Mouse (Mus musculus) stomach, embryonic 15.5 days (tissue): ENCODE data around the gene Rfc3. TPM values are rescaled to one million over a fixed set of nuclear protein-coding genes. Genes with fewer than 3 reads are reported as not detected.
A peak's percentile ranks its signal among the peaks of the same experiment; 100 is the strongest.
"Not testable (repeated sequence)": the region's sequence is repeated elsewhere in the genome, so short reads cannot be mapped to it uniquely, and the experiment has no call there.

Experiments
- ATAC-seq: fragments of 200-750 bp; cut with Nextera tagmentation; 2 replicates; pipeline ENCODE4 v1.8.0; 2017; ENCODE audit warnings: low read depth, moderate number of reproducible peaks, moderate TSS enrichment; ENCODE audit not compliant: insufficient read depth, low FRiP score
- H3K27ac ChIP-seq: fragments of 300-500 bp; sonication (generic); 2 replicates; pipeline ENCODE4 v1.5.1; 2015; ENCODE audit warnings: mild to moderate bottlenecking, inconsistent platforms
- H3K27me3 ChIP-seq: fragments of 300-500 bp; sonication (generic); replicated peaks from 2 replicates; pipeline ENCODE4 v1.6.1; 2015; ENCODE audit warnings: inconsistent platforms
- H3K36me3 ChIP-seq: fragments of 300-500 bp; sonication (generic); 2 replicates; pipeline ENCODE4 v1.6.1; 2015; ENCODE audit warnings: inconsistent platforms
- H3K4me1 ChIP-seq: fragments of 300-500 bp; sonication (generic); 2 replicates; pipeline ENCODE4 v1.6.1; 2015; ENCODE audit warnings: inconsistent platforms
- H3K4me2 ChIP-seq: fragments of 300-500 bp; sonication (generic); 2 replicates; pipeline ENCODE4 v1.6.1; 2015; ENCODE audit warnings: mild to moderate bottlenecking, inconsistent platforms
- H3K4me3 ChIP-seq: fragments of 300-500 bp; sonication (generic); replicated peaks from 2 replicates; pipeline ENCODE4 v1.5.1; 2015; ENCODE audit warnings: inconsistent platforms
- H3K9ac ChIP-seq: fragments of 300-500 bp; sonication (generic); 2 replicates; pipeline ENCODE4 v1.6.1; 2015; ENCODE audit warnings: inconsistent platforms
- H3K9me3 ChIP-seq: fragments of 300-500 bp; sonication (generic); 2 replicates; pipeline ENCODE4 v1.6.1; 2016; ENCODE audit warnings: inconsistent platforms
- WGBS: fragments of 180-500 bp; shearing (Covaris S2); methylation state at CpG from one replicate; pipeline ENCODE4 v1.1.7; 2015; 5-methylcytosine and 5-hydroxymethylcytosine counted together
- polyA plus RNA-seq: library from polyadenylated mRNA; unstranded; fragments of >200 nt; fragmentation: Nextera tagmentation; extraction: Ambion mirVana; gene quantifications from 2 replicates; pipeline ENCODE4 v1.2.1, GENCODE M21; 2015

Gene Rfc3
- 73.5 and 80.7 TPM in 2 replicates for polyA plus RNA-seq

DNA sequence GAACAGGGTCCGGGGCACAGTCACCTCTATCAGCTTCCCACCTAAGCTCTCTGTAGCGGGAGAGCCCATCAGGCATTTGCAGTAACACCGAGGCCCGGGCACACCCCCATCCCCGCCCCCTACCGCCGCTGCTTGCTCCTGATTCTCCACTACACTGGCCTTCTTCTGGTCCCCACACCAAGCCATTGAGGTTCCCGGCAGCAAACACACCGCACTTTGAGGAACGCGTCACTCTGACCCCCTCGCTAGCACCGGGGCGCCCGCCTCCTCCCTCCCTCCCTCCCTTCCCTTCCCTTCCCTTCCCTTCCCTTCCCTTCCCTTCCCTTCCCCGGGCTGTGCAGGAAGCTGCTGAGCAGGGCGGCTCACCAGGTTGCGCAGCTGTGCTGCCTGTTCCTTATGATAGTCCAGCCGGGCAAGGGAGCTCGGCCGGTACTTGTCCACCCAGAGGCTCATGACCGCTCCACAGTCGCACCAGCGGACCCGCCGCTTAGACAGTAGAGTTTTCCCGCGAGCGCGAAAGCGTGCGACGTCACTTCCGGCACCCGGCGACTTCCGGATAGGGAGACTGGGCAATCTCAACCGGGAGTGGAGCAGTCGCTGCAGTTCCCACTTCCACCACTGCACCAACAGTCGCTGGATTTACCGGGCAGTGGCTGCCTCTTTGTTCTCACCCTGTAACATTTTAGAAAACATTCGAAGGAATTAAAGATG lies at the start of gene Rfc3:
Gene Rfc3, minus strand, starts transcription at position 543 of the 711 bp plus-strand sequence.
- H3K4me1 ChIP-seq, result 0 out of 2 replicates have a peak, but pooled peaks cover 3% of the 10 kb centered on the region
- peak; percentile 98 for ATAC-seq
- peak within 1 kb of the TSS; percentile 61 for H3K9ac ChIP-seq
- peak within 1 kb of the TSS; percentile 70 for H3K4me3 ChIP-seq
- WGBS, result under 1% methylated on average over 39 of the region's 42 CpGs
- H3K36me3 ChIP-seq, result peaks cover 13% of the 10 kb centered on the region; the same call in 1 of the 2 replicates
- peak within 1 kb of the TSS; percentile 62 for H3K4me2 ChIP-seq
- H3K27ac ChIP-seq, result peak within 1 kb of the TSS; percentile 85
- H3K27me3 ChIP-seq, result no peaks in the 10 kb centered on the region
- H3K9me3 ChIP-seq, result no peaks in the 10 kb centered on the region

DNA sequence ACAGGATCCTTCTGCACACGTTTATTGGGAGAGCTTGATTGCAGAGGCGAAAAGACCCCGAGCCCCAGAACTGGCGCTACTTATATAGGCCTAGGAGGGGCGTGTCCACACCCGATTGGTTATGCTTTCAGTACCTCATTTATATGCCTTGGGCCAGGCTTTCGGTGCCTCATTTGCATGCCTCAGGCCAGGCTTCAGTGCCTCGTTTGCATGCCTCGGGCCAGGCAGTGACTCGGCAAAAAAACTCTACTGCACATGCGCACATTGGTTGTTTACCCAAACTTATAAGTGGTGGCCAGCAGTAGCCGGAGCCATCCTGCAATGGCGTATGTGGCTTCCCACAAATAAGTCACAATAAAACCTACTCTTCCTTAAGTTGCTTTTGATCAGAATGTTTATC lies 42.6 kb upstream of the Rfc3 start:
- not testable (repeated sequence) for H3K9ac ChIP-seq, H3K36me3 ChIP-seq, H3K9me3 ChIP-seq, H3K4me2 ChIP-seq, H3K27ac ChIP-seq, ATAC-seq, H3K4me3 ChIP-seq, H3K27me3 ChIP-seq, H3K4me1 ChIP-seq
- WGBS, result 88% methylated on average over 13 of the region's 13 CpGs

- H3K9me3 ChIP-seq, result no peaks in the 10 kb centered on the region
- H3K4me2 ChIP-seq, result peak overlapping the region; percentile 48
- no peaks in the 10 kb centered on the region for H3K4me1 ChIP-seq
- ATAC-seq, result peak; percentile 97
- no peaks in the 10 kb centered on the region for H3K27me3 ChIP-seq
- H3K4me3 ChIP-seq, result no peak overlapping the region
- 11% methylated on average over 15 of the region's 15 CpGs for WGBS
- no peak overlapping the region for H3K9ac ChIP-seq
- peak overlapping the region; percentile 41; the same call in 1 of the 2 replicates for H3K27ac ChIP-seq
- H3K36me3 ChIP-seq, result no peaks in the 10 kb centered on the region
These were observed 35.8 kb upstream of the Rfc3 start for GRCm38 (mm10) chr5:151686606-151687525.

DNA sequence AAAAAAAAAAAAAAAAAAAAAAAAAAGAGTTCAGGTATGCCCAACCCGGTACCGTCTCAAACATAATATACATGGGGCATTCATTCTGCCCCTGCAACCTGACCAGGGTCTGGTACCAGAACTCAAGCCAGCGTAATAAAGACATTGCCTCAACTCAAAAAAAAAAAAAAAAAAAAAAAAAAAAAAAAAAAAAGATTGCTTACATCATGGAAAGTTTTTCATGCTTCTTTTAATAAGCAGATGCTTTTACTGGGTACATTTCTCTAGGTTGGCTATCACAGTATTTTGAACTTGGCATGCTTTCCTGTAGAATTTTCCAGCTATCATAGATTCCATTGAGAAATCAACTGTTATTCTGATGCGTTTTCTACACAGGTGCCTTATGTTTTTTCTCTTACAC lies 11.2 kb upstream of the Rfc3 start:
- Histone ChIP-seq H3K27ac (no peak overlapping the region), H3K4me3 (no peak overlapping the region), H3K36me3 (no peaks in the 10 kb centered on the region), H3K9me3 (no peaks in the 10 kb centered on the region), H3K27me3 (no peaks in the 10 kb centered on the region), H3K4me1 (no peaks in the 10 kb centered on the region), H3K9ac (no peak overlapping the region), H3K4me2 (no peak overlapping the region)
- 85% methylated on average over 4 of the region's 4 CpGs for WGBS
- no peak for ATAC-seq

DNA sequence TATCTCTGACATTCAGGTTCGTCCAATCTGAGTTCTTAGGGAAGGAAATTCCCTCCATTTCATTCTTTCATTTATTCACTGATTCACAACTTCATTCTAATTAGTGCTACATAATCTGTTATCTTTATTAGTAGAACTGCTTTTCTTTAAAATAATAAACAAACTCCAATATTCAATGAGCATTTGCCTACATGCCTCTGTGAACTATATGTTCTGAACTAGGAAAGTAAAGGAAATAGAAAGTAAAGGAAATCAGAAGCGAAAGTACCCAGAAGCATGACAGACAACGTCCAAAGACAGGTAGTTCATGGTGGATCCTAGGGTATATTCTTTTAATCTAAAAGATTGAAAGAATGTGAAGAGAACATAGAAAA lies 356 bp upstream of the Rfc3 start:
- no peaks in the 10 kb centered on the region for H3K9me3 ChIP-seq

DNA sequence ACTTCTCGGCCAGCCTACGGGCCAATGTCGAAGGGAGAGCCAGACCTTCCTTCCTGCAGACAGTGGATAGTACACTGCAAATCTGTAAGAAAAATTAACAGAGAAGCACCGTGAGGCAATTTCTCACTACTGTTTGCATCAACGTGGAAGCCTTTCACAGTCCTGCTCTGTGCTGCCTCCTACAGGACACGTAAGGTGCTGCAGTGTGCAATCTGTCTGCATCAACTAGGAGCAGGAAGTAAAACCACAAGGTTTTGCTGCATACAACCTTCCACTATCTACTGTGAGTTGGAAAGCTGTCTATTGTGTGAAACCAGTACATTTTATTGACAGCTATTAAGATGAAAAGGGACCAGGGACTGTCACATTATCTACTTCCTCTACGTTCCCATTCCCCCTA lies 6.2 kb downstream of the Rfc3 start:
- Histone ChIP-seq H3K4me2 (no peak overlapping the region), H3K36me3 (peaks cover 56% of the 10 kb centered on the region), H3K27me3 (no peaks in the 10 kb centered on the region), H3K4me1 (no peaks in the 10 kb centered on the region), H3K9ac (no peak overlapping the region), H3K9me3 (no peaks in the 10 kb centered on the region), H3K4me3 (no peak overlapping the region), H3K27ac (no peak overlapping the region)
- WGBS, result 89% methylated on average over 7 of the region's 7 CpGs
- ATAC-seq, result no peak

More for the DNA sequence above, 356 bp upstream of the Rfc3 start:
- 64% methylated on average over 3 of the region's 3 CpGs for WGBS
- Histone ChIP-seq H3K9ac (no peak overlapping the region), H3K36me3 (peaks cover 7% of the 10 kb centered on the region; the same call in 1 of the 2 replicates), H3K4me3 (peak overlapping the region; percentile 70; the same call in 1 of the 2 replicates), H3K27ac (no peak overlapping the region), H3K4me1 (0 out of 2 replicates have a peak, but pooled peaks cover 3% of the 10 kb centered on the region), H3K4me2 (peak overlapping the region; percentile 62), H3K27me3 (no peaks in the 10 kb centered on the region)
- ATAC-seq, result no peak

- Histone ChIP-seq H3K27ac (no peak overlapping the region), H3K4me1 (no peaks in the 10 kb centered on the region), H3K27me3 (no peaks in the 10 kb centered on the region), H3K4me3 (no peak overlapping the region), H3K4me2 (no peak overlapping the region), H3K9me3 (no peaks in the 10 kb centered on the region), H3K9ac (no peak overlapping the region), H3K36me3 (peaks cover 53% of the 10 kb centered on the region)
- 83% methylated on average over 5 of the region's 5 CpGs for WGBS
- ATAC-seq, result no peak
These were observed 8.2 kb downstream of the Rfc3 start for GRCm38 (mm10) chr5:151642867-151643266.

GRCm38 (mm10) chr5:151642102-151642501 lies 8.9 kb downstream of the Rfc3 start:
- no peak for ATAC-seq
- Histone ChIP-seq H3K9me3 (no peaks in the 10 kb centered on the region), H3K4me3 (no peak overlapping the region), H3K4me2 (no peak overlapping the region), H3K9ac (no peak overlapping the region), H3K27me3 (no peaks in the 10 kb centered on the region), H3K27ac (no peak overlapping the region), H3K36me3 (peaks cover 49% of the 10 kb centered on the region), H3K4me1 (no peaks in the 10 kb centered on the region)
- WGBS, result 96% methylated on average over 1 of the region's 1 CpGs

DNA sequence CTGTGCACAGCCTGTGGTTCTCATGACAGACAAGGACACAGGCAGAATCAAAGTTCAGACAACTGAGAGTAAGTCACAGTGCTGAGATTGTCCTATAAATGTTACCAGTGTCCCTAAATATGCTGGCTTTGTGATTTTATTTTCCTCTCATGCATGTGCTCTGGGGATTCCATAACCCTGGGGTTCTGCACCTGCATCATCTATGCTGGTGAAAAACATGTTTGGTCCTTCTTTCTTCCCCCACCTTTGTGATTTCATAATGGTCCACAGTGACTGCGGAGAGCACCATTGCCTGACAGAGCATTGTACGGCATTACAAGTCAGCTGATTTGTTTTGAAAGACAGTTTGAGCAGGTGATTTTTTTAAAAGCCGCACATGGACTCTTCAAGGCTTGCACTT lies 45.1 kb downstream of the Rfc3 start, which contains the start of gene Vmn2r18:
Gene Vmn2r18, minus strand, starts transcription at position 101 of the 400 bp plus-strand sequence.
- Histone ChIP-seq H3K9ac (no peak within 1 kb of the TSS), H3K27ac (no peak within 1 kb of the TSS), H3K36me3 (no peaks in the 10 kb centered on the region), H3K4me3 (no peak within 1 kb of the TSS), H3K9me3 (no peaks in the 10 kb centered on the region), H3K27me3 (no peaks in the 10 kb centered on the region), H3K4me1 (no peaks in the 10 kb centered on the region), H3K4me2 (no peak within 1 kb of the TSS)
- ATAC-seq, result no peak
- 88% methylated on average over 3 of the region's 3 CpGs for WGBS

GRCm38 (mm10) chr5:151601696-151602095 lies 49.3 kb downstream of the Rfc3 start:
- 55% methylated on average over 1 of the region's 1 CpGs for WGBS
- Histone ChIP-seq H3K4me2 (no peak overlapping the region), H3K4me3 (no peak overlapping the region), H3K27me3 (no peaks in the 10 kb centered on the region), H3K9ac (no peak overlapping the region), H3K36me3 (no peaks in the 10 kb centered on the region), H3K4me1 (no peaks in the 10 kb centered on the region), H3K27ac (no peak overlapping the region), H3K9me3 (no peaks in the 10 kb centered on the region)
- no peak for ATAC-seq
